Mouse (Mus musculus) bone marrow macrophage, adult 2 months (primary cell): ENCODE measurements around the gene Lrba.

ENCODE experiments used
- CTCF ChIP-seq: IDR thresholded peaks from 2 replicates; pipeline ENCODE4 v1.5.1; 2012; ENCODE audit warnings: low read depth, mild to moderate bottlenecking, low read length, moderate library complexity
- POLR2A ChIP-seq: IDR thresholded peaks from 2 replicates; pipeline ENCODE4 v1.6.1; 2012; ENCODE audit warnings: mild to moderate bottlenecking, low read depth, low read length, borderline replicate concordance

GRCm38 (mm10) chr3:86701163-86701563 lies 476.7 kb downstream of the Lrba start:
- no peak for TF ChIP-seq CTCF
- no peak for TF ChIP-seq POLR2A
